Mouse (Mus musculus): ENCODE data around the gene Alg2. TPM values are rescaled to one million over a fixed set of nuclear protein-coding genes. Genes with fewer than 3 reads are reported as not detected.

Alg2 gene
- polyA plus RNA-seq, 1 experiment: 15.7 TPM

GRCm38 (mm10) chr4:47449586-47450522, 24.3 kb downstream of the Alg2 start:
- DNase-seq (ENCODE audit: low read depth in 1 of 2, low spot score in 2 of 2): no peak
- H3K27ac ChIP-seq (ENCODE audit: insufficient read depth, low read length): no peak overlapping the region
- no peaks in the 10 kb centered on the region for H3K36me3 ChIP-seq (ENCODE audit: control insufficient read depth, insufficient read depth, low read length)
- TF ChIP-seq POLR2A (IDR thresholded peaks at IDR 0.05; ENCODE audit: low read depth, low read length): no peak
- TF ChIP-seq CTCF (IDR thresholded peaks at IDR 0.05; ENCODE audit: extremely low read depth, insufficient read depth, insufficient read length, insufficient replicate concordance): no peak
- no peaks in the 10 kb centered on the region for H3K27me3 ChIP-seq (ENCODE audit: control insufficient read depth, insufficient read depth, low read length)
- WGBS: 57% methylated on average over 18 of the region's 18 CpGs
- no peak overlapping the region for H3K4me3 ChIP-seq (ENCODE audit: extremely low read depth, insufficient read depth, insufficient read length)
- no peaks in the 10 kb centered on the region for H3K4me1 ChIP-seq (ENCODE audit: control insufficient read depth, insufficient read depth, insufficient read length)

DNA sequence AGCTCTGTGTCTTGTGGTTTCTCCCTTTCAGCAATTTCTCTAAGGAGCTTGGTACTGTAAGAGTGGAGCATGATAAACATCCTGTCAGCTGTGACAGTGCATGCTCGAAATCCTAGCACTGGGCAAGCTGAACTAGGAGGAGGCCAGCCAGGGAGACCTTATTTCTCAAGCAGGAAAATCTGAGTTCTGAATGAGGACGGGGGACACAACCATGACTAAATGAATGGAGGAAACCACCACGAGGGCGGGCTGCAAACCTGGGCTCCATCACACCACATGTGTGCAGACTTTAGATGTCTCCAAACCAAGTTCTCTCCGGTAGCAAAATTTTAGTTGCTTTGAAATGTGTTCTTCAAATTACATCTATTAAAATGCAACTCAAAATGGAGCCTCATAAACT, 25.0 kb downstream of the Alg2 start:
- WGBS: 43% methylated on average over 5 of the region's 5 CpGs

DNA sequence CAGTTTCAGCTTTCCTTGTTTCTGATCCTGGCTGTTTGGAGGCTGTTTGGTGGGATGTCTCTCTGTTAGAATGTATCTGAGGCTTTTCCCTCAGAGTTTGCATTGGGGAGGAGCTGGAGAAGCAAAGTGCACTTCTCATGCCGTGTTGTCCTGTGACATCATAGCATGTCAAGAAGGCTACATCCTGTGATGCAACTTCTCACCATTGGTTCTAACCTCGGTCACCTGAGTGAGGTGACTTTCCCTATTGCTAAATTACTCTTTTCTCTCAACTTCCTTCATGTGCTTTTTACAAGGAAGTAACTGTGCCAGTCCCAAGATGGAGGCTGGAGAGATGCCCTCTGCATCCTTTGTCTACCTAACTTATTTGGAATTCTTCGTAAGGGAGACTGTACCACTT, 25.6 kb downstream of the Alg2 start:
- no peak for TF ChIP-seq CTCF (IDR thresholded peaks at IDR 0.05; ENCODE audit: extremely low read depth, insufficient read depth, insufficient read length, insufficient replicate concordance)
- TF ChIP-seq POLR2A (IDR thresholded peaks at IDR 0.05; ENCODE audit: low read depth, low read length): no peak
- no peaks in the 10 kb centered on the region for H3K4me1 ChIP-seq (ENCODE audit: control insufficient read depth, insufficient read depth, insufficient read length)
- WGBS: 77% methylated on average over 3 of the region's 3 CpGs
- no peaks in the 10 kb centered on the region for H3K27me3 ChIP-seq (ENCODE audit: control insufficient read depth, insufficient read depth, low read length)
- no peak for DNase-seq (ENCODE audit: low read depth in 1 of 2, low spot score in 2 of 2)
- no peaks in the 10 kb centered on the region for H3K36me3 ChIP-seq (ENCODE audit: control insufficient read depth, insufficient read depth, low read length)
- no peak overlapping the region for H3K27ac ChIP-seq (ENCODE audit: insufficient read depth, low read length)
- no peak overlapping the region for H3K4me3 ChIP-seq (ENCODE audit: extremely low read depth, insufficient read depth, insufficient read length)

More for the DNA sequence above, 25.0 kb downstream of the Alg2 start:
- Histone ChIP-seq H3K4me3 (ENCODE audit: extremely low read depth, insufficient read depth, insufficient read length) (no peak overlapping the region), H3K36me3 (ENCODE audit: control insufficient read depth, insufficient read depth, low read length) (no peaks in the 10 kb centered on the region), H3K4me1 (ENCODE audit: control insufficient read depth, insufficient read depth, insufficient read length) (no peaks in the 10 kb centered on the region), H3K27me3 (ENCODE audit: control insufficient read depth, insufficient read depth, low read length) (no peaks in the 10 kb centered on the region), H3K27ac (ENCODE audit: insufficient read depth, low read length) (no peak overlapping the region)
- no peak for TF ChIP-seq CTCF (IDR thresholded peaks at IDR 0.05; ENCODE audit: extremely low read depth, insufficient read depth, insufficient read length, insufficient replicate concordance)
- no peak for TF ChIP-seq POLR2A (IDR thresholded peaks at IDR 0.05; ENCODE audit: low read depth, low read length)
- DNase-seq (ENCODE audit: low read depth in 1 of 2, low spot score in 2 of 2): no peak

DNA sequence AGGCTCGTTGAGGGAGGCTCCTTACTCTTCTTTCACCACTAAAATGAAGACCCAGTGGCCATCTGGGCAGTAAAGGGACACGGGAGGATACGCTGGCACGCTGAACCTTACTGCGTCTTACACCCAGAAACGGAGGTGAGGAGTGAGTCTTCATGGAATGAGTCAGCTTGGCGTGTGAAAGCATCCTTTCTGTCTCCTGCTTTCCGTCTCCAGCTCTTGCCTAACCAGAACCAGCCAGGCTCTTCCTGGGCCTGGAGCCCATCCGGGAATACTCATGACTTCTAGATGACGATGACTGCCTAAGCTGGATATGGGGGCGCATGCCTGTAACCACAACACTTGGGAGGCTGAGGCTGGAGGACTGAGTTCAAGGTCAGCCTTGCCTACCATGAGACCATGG, 33.2 kb downstream of the Alg2 start:
- no peak overlapping the region for H3K27ac ChIP-seq (ENCODE audit: insufficient read depth, low read length)
- no peaks in the 10 kb centered on the region for H3K36me3 ChIP-seq (ENCODE audit: control insufficient read depth, insufficient read depth, low read length)
- H3K4me1 ChIP-seq (ENCODE audit: control insufficient read depth, insufficient read depth, insufficient read length): no peaks in the 10 kb centered on the region; the same call in 1 of the 2 replicates
- no peak overlapping the region for H3K4me3 ChIP-seq (ENCODE audit: extremely low read depth, insufficient read depth, insufficient read length)
- WGBS: 92% methylated on average over 11 of the region's 11 CpGs
- TF ChIP-seq CTCF (IDR thresholded peaks at IDR 0.05; ENCODE audit: extremely low read depth, insufficient read depth, insufficient read length, insufficient replicate concordance): no peak
- TF ChIP-seq POLR2A (IDR thresholded peaks at IDR 0.05; ENCODE audit: low read depth, low read length): no peak
- no peak for DNase-seq (ENCODE audit: low read depth in 1 of 2, low spot score in 2 of 2)
- no peaks in the 10 kb centered on the region for H3K27me3 ChIP-seq (ENCODE audit: control insufficient read depth, insufficient read depth, low read length)

DNA sequence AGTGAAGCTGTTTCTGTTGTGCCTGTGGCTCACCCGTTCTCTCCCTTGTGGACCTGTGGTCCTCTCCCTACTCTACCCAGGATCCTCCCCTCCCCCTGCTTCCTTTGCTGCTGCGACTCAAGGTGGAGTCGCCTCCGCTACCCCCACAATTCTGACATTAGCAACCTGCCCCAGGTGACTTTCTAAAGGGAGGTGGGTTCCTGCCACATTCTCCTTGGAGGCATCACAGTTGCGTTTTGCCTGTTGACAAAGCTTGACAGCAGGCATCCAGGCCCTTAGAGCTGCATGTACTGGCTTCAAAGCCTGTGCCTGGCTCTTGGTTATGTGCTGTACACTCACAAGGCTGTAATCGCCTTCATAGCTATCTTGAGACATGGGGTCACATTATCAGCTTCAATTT, 35.2 kb downstream of the Alg2 start:
- no peaks in the 10 kb centered on the region for H3K36me3 ChIP-seq (ENCODE audit: control insufficient read depth, insufficient read depth, low read length)
- H3K27me3 ChIP-seq (ENCODE audit: control insufficient read depth, insufficient read depth, low read length): no peaks in the 10 kb centered on the region
- no peak overlapping the region for H3K27ac ChIP-seq (ENCODE audit: insufficient read depth, low read length)
- 92% methylated on average over 6 of the region's 6 CpGs for WGBS
- no peak for DNase-seq (ENCODE audit: low read depth in 1 of 2, low spot score in 2 of 2)
- no peak overlapping the region for H3K4me3 ChIP-seq (ENCODE audit: extremely low read depth, insufficient read depth, insufficient read length)
- H3K4me1 ChIP-seq (ENCODE audit: control insufficient read depth, insufficient read depth, insufficient read length): no peaks in the 10 kb centered on the region; the same call in 1 of the 2 replicates
- TF ChIP-seq CTCF (IDR thresholded peaks at IDR 0.05; ENCODE audit: extremely low read depth, insufficient read depth, insufficient read length, insufficient replicate concordance) (no peak), POLR2A (IDR thresholded peaks at IDR 0.05; ENCODE audit: low read depth, low read length) (no peak)

GRCm38 (mm10) chr4:47437365-47438340, 36.5 kb downstream of the Alg2 start:
- TF ChIP-seq POLR2A (IDR thresholded peaks at IDR 0.05; ENCODE audit: low read depth, low read length): no peak
- TF ChIP-seq CTCF (IDR thresholded peaks at IDR 0.05; ENCODE audit: extremely low read depth, insufficient read depth, insufficient read length, insufficient replicate concordance): peak; percentile 81; the same call in 1 of the 2 replicates
- 8% methylated on average over 33 of the region's 33 CpGs for WGBS
- H3K27ac ChIP-seq (ENCODE audit: insufficient read depth, low read length): no peak overlapping the region
- H3K4me3 ChIP-seq (ENCODE audit: extremely low read depth, insufficient read depth, insufficient read length): peak overlapping the region; percentile 41; the same call in 1 of the 2 replicates
- DNase-seq (ENCODE audit: low read depth in 1 of 2, low spot score in 2 of 2): peak; percentile 29 to 63
- no peaks in the 10 kb centered on the region; the same call in 1 of the 2 replicates for H3K4me1 ChIP-seq (ENCODE audit: control insufficient read depth, insufficient read depth, insufficient read length)
- no peaks in the 10 kb centered on the region for H3K36me3 ChIP-seq (ENCODE audit: control insufficient read depth, insufficient read depth, low read length)
- no peaks in the 10 kb centered on the region for H3K27me3 ChIP-seq (ENCODE audit: control insufficient read depth, insufficient read depth, low read length)
